Mouse (Mus musculus) kidney, adult 18-20 months (tissue): ENCODE measurements at regions not wholly inside any gene's neighbourhood (a gene's known extent, or its start where the extent isn't known, plus 50 kb on each side); places are given as distances from the start of the nearest gene placed in this dataset.
"Not testable (repeated sequence)": the region's sequence is repeated elsewhere in the genome, so short reads cannot be mapped to it uniquely, and the experiment has no call there.

Experiments used
- DNase-seq: peaks from one replicate; pipeline ENCODE4 v3.0.0; 2021

DNA sequence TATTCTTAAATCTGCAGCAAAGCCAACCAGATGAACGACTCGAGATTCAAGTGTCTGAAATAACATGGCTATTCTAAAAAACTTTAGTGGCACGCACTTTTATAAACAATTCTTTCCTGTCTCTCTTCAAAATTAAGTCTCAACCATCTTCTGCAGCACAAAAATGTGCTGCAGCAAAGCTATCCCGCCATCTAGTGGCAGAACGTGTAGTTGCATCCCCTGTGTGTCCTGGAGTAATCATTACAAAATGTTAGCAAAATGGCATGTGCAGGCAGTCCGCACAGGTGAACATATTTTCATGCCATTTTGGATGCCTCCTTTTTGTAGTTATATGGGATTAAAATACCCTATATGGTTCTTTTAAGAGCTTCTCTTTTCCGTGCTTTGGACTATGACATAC is 293.1 kb upstream of the Slc7a14 start:
- peak; percentile 77 for DNase-seq

DNA sequence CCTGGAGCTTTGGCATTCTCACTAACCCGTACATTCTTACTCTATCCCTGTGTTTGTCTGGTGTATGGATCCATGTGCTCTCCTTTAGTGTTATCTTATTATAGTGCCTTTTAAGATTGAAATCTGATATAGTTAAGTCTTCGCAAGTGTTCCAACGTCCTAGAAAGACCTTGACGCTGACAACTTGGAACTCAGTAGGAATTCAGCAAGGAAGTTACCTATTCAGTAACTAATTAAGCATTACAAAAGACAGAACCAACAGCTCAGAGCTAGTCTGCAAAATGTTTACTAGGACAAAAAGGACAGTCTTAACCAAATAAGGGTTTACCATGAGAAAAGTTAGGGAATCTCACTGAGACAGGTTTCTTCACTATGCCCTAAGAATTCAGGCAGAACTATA is 286.4 kb upstream of the Slc7a14 start:
- not testable (repeated sequence) for DNase-seq

DNA sequence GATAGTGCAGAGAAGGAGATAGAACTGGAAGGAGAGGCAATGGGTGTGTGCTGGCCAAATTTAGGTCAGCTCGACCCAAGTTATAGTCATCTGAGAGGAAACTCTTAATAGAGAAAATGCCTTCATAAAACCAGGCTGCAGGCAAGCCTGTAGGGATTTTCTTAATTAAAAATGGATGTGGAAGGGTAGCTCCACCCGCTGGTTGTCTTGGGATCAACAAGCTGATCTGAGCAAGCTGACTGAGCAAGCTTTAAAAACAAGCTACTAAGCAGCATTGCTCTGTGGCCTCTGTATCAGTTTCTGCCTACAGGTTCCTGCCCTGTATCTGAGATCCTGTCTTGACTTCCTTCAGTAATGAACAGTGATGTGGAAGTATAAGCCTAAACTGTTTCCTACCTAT is 275.8 kb upstream of the Slc7a14 start:
- no peak for DNase-seq

DNA sequence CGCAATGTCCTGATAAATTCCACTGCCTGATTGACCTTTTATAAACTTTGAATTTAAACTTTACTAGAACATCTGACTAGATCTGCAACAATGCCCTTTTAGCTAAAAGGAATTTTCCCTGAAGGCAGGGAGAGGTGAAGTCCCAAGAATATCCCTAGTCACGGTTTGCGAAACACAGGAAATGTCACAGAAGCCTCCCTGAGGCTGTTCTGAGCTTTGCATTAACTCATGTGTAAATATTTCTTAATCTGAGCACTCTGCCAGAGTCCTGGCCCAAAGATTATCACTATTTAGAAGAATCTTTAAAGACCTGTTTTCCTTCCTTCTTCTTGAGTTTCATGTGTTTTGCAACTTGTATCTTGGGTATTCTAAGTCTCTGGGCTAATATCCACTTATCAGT is 263.7 kb upstream of the Slc7a14 start:
- no peak for DNase-seq
